Mouse (Mus musculus): ENCODE data around the gene Usp39. TPM values are rescaled to one million over a fixed set of nuclear protein-coding genes. Genes with fewer than 3 reads are reported as not detected.

Usp39 gene
- polyA plus RNA-seq, 1 experiment from 2014 or later: 51.7 TPM

DNA sequence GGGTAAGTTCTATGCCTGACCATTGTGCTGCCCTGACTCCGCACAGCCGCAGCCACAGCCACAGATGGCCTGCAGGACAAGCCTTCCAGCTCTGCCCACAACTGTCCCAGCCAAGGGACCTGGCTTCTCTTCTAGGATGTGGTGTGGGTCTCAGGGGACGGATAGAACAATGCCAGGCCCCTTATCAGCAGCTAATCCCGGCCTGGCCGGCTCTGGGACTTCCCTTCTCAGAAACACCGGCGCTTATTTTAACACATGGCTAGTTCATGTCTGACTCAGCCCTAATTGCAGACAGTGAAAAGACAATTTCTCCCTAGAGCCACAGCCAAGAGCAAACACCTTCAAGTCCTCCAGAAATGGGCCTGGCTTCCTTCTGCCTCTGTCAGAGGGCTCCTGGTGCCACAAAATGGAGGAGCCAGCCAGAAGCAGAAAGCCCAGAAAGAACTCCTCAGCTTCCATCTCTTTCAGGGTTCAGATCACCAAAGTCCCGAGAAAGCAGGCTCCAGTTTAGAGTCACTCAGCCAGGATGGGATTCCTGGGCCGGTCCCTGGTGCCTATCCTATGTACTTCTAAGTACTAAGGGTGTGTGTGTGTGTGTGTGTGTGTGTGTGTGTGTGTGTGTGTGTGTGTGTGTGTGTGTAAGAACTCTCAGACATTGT lies 67.3 kb downstream of the Usp39 start:
- H3K27ac ChIP-seq: no peak overlapping the region
- H3K4me2 ChIP-seq (replicated peaks): no peak overlapping the region
- H3K9me3 ChIP-seq: no peaks in the 10 kb centered on the region
- no peak overlapping the region for H3K4me3 ChIP-seq
- H3K27me3 ChIP-seq: no peaks in the 10 kb centered on the region
- H3K4me1 ChIP-seq: no peaks in the 10 kb centered on the region
- WGBS: 72% methylated on average over 9 of the region's 9 CpGs
- peak; percentile 19; the same call in 1 of the 2 replicates for ATAC-seq (ENCODE audit: low FRiP score, low read depth)
- H3K9ac ChIP-seq: no peak overlapping the region
- no peaks in the 10 kb centered on the region for H3K36me3 ChIP-seq

DNA sequence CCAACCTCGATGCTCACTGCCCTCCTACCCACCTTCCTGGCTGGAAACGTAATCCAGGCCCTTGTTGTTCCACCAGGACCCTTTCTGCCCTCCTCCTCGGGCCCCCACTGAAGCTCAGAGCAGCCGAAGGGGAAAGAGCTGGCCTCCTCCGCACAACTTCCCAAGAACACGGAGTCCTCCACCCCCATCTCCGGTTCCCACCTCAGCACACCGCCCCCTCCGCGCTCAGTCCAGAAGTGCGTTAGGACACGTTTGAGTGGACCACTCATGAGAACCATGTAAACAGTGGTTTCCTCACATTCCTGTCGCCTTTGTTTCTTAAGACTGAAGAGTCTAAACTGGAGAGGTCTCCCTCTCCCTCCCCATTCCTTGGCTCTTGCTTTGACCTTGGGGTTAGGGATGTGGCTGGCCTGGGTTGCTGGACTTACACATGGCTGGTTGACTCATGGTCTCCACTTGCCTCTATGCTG lies 68.0 kb downstream of the Usp39 start:
- no peak overlapping the region for H3K4me3 ChIP-seq
- WGBS: 86% methylated on average over 13 of the region's 13 CpGs
- H3K36me3 ChIP-seq: no peaks in the 10 kb centered on the region
- no peak overlapping the region for H3K27ac ChIP-seq
- no peak overlapping the region for H3K4me2 ChIP-seq (replicated peaks)
- H3K27me3 ChIP-seq: no peaks in the 10 kb centered on the region
- no peaks in the 10 kb centered on the region for H3K4me1 ChIP-seq
- ATAC-seq (ENCODE audit: low FRiP score, low read depth): no peak
- no peak overlapping the region for H3K9ac ChIP-seq
- no peaks in the 10 kb centered on the region for H3K9me3 ChIP-seq

DNA sequence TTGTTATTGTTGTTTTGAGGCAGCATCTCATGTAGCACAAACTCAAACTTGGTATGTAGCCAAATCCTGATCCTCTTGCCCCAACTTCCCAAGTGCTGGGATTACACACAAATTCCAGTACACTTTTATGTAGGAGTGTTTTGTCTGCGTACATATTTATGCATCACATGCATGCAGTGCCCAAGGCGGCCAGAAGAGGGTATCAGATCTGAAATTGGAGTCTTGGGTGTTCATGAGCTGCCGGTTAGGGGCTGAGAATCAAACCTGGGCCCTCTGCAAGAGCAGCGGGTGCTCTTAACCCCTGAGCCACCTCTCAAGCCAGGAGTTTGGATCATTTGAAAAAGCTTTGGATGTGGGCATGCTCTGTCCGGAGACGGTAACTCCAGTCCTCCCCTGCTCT lies 68.8 kb downstream of the Usp39 start:
- no peaks in the 10 kb centered on the region for H3K36me3 ChIP-seq
- no peaks in the 10 kb centered on the region for H3K9me3 ChIP-seq
- 93% methylated on average over 6 of the region's 6 CpGs for WGBS
- no peak overlapping the region for H3K4me2 ChIP-seq (replicated peaks)
- H3K27me3 ChIP-seq: no peaks in the 10 kb centered on the region
- no peak for ATAC-seq (ENCODE audit: low FRiP score, low read depth)
- no peak overlapping the region for H3K27ac ChIP-seq
- no peak overlapping the region for H3K4me3 ChIP-seq
- no peaks in the 10 kb centered on the region for H3K4me1 ChIP-seq
- no peak overlapping the region for H3K9ac ChIP-seq

DNA sequence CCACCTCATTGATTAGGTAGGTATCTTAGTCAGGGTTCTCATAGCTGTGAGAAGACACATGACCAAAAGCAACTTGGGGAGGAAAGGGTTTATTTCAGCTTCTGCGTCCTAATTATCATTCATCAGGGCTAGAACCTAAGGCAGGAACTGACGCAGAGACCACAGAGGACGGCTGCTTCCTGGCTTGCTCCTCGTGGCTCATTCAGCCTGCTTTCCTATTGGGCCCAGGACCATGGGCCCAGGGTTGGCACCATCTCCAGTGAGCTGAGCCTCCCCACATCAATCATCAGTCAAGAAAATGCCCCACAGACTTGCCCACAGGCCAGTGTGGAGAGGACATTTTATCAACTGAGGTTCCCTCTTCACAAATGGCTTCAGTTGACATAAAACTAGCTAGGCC lies 69.5 kb downstream of the Usp39 start:
- Histone ChIP-seq H3K4me3 (no peak overlapping the region), H3K27ac (no peak overlapping the region), H3K9ac (no peak overlapping the region), H3K4me2 (replicated peaks) (no peak overlapping the region), H3K4me1 (no peaks in the 10 kb centered on the region), H3K27me3 (no peaks in the 10 kb centered on the region), H3K9me3 (no peaks in the 10 kb centered on the region), H3K36me3 (no peaks in the 10 kb centered on the region)
- no peak for ATAC-seq (ENCODE audit: low FRiP score, low read depth)
- 71% methylated on average over 4 of the region's 4 CpGs for WGBS

DNA sequence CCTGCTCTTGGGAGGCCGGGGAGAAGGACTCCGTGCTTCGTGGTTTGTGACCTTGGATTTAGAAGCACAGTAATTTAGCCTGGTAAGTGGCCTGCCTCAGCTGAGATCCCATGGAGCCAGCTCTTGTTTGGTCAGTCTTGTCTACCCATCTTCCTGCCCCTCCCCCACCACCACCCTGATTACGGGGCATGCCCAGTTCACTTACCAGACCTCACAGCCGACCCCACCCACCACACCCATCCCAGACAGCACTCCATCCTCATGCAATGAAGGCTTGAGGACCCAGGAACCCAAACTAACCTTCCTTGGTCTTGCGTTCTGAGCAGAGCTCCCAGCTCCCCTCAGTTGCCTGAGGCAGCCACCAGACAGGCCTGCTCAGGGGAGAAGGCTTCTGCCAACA lies 71.8 kb downstream of the Usp39 start:
- Histone ChIP-seq H3K27ac (no peak overlapping the region), H3K4me3 (no peak overlapping the region), H3K36me3 (no peaks in the 10 kb centered on the region), H3K27me3 (no peaks in the 10 kb centered on the region), H3K4me2 (replicated peaks) (no peak overlapping the region), H3K4me1 (no peaks in the 10 kb centered on the region), H3K9me3 (no peaks in the 10 kb centered on the region), H3K9ac (no peak overlapping the region)
- WGBS: 67% methylated on average over 6 of the region's 6 CpGs
- no peak for ATAC-seq (ENCODE audit: low FRiP score, low read depth)

DNA sequence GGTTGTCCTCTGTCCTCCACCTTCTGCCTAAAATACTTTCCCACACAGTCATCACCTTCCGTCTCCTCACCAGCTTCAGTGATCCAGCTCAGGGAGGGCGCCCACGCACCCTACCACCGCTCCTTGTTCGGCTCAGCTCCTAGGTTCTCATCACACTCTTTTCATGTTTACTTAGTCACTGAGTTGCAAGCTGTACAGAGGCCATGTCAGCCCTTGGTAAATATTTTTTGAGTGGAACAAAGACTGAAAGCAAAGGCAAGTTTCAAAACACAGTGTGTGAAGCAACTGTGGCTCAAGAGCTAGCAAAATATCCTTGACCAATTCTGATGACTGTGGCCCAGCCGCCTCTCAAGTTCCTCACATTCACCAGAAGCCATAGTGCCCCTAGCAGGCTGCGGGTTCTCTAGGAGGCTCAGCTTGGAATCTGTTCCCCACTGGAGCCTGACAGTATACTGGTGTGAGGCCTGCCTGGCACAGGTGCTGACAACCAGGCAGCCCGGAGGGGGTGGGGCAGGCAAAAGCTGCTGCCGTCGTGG lies 72.8 kb downstream of the Usp39 start:
- no peak for ATAC-seq (ENCODE audit: low FRiP score, low read depth)
- H3K9ac ChIP-seq: no peak overlapping the region; the same call in 1 of the 2 replicates
- no peak overlapping the region for H3K4me2 ChIP-seq (replicated peaks)
- no peaks in the 10 kb centered on the region for H3K27me3 ChIP-seq
- no peak overlapping the region for H3K27ac ChIP-seq
- no peak overlapping the region for H3K4me3 ChIP-seq
- 74% methylated on average over 10 of the region's 10 CpGs for WGBS
- H3K9me3 ChIP-seq: no peaks in the 10 kb centered on the region
- H3K4me1 ChIP-seq: no peaks in the 10 kb centered on the region
- no peaks in the 10 kb centered on the region for H3K36me3 ChIP-seq

DNA sequence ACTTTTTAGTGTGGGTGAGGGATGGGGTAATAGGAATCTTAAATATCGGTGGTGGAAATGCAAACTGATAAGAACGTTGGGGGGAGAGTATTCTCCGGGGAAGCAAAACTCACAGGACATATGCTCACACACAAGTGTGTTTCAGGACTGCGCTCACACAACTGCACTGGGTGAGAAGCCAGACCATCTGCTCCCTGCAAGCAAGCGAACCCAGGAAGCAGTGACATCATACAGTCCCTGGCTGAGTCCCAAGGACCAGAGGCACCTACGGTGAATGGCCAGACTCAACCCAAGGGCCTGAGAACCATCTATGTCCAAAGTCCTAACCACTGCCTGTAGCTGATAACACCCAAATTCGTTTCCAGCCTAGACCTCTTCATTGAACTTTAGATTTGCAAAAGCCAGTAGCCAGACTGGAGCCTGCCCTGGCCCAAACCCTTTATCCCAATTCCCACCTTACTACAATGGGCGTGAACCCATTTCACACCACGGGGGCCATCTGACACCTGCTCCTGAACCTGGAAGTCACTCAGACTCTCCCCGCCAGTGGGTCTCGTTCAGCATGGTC lies 73.9 kb downstream of the Usp39 start:
- Histone ChIP-seq H3K27ac (no peak overlapping the region), H3K9ac (no peak overlapping the region), H3K4me1 (no peaks in the 10 kb centered on the region), H3K9me3 (no peaks in the 10 kb centered on the region), H3K27me3 (no peaks in the 10 kb centered on the region), H3K36me3 (no peaks in the 10 kb centered on the region), H3K4me3 (no peak overlapping the region), H3K4me2 (replicated peaks) (no peak overlapping the region)
- ATAC-seq (ENCODE audit: low FRiP score, low read depth): no peak
- 73% methylated on average over 11 of the region's 11 CpGs for WGBS

DNA sequence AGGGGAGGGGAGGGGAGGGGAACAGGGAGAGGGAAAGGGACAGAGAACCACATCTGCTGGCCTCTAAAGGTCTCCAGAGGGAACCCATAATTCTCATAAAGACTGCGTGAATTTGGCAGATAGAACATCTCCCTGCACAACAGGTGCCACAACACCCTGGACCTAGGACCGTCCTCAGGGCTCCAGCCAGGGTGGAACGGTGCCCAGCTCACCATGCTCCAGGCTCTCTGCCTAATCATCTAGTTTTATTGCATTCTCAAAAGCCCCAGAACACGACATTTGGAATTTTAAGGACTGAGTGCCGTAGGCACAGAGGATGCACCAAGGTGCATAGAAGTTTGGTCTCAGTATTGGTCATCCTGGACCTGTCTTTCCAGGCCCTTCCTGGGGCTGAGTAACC lies 74.7 kb downstream of the Usp39 start:
- Histone ChIP-seq H3K4me3 (no peak overlapping the region), H3K4me2 (replicated peaks) (no peak overlapping the region), H3K4me1 (no peaks in the 10 kb centered on the region), H3K36me3 (no peaks in the 10 kb centered on the region), H3K27me3 (no peaks in the 10 kb centered on the region), H3K27ac (no peak overlapping the region), H3K9ac (no peak overlapping the region), H3K9me3 (no peaks in the 10 kb centered on the region)
- WGBS: 57% methylated on average over 5 of the region's 5 CpGs
- no peak for ATAC-seq (ENCODE audit: low FRiP score, low read depth)

Other genes starting within 250 kb of the Usp39 start
- 30.6 and 31.2 TPM in 2 replicates for gene St3gal5, start 247.6 kb downstream of the Usp39 start, polyA plus RNA-seq (2015; fragmentation: Nextera tagmentation; extraction: Ambion mirVana)
- gene Atoh8, start 109.6 kb downstream of the Usp39 start, polyA plus RNA-seq (2015; fragmentation: Nextera tagmentation; extraction: Ambion mirVana): 31.5 and 32.3 TPM in 2 replicates
- gene Sftpb, start 40.6 kb downstream of the Usp39 start, polyA plus RNA-seq (2015; fragmentation: Nextera tagmentation; extraction: Ambion mirVana): not detected in 2 replicates
- 28.6 and 30.2 TPM in 2 replicates for gene 0610030E20Rik, start 2.1 kb upstream of the Usp39 start, polyA plus RNA-seq (2015; fragmentation: Nextera tagmentation; extraction: Ambion mirVana)
- 12.1 and 14.6 TPM in 2 replicates for gene Tmem150a, start 10.3 kb upstream of the Usp39 start, polyA plus RNA-seq (2015; fragmentation: Nextera tagmentation; extraction: Ambion mirVana)
- 90.9 and 94.0 TPM in 2 replicates for gene Rnf181, start 21.8 kb upstream of the Usp39 start, polyA plus RNA-seq (2015; fragmentation: Nextera tagmentation; extraction: Ambion mirVana)
- 21.1 and 22.6 TPM in 2 replicates for gene Vamp5, start 35.3 kb upstream of the Usp39 start, polyA plus RNA-seq (2015; fragmentation: Nextera tagmentation; extraction: Ambion mirVana)
- gene Vamp8, start 45.5 kb upstream of the Usp39 start, polyA plus RNA-seq (2015; fragmentation: Nextera tagmentation; extraction: Ambion mirVana): 143 and 146 TPM in 2 replicates
- 43.5 and 47.8 TPM in 2 replicates for gene Ggcx, start 69.1 kb upstream of the Usp39 start, polyA plus RNA-seq (2015; fragmentation: Nextera tagmentation; extraction: Ambion mirVana)
- 426 and 435 TPM in 2 replicates for gene Mat2a, start 94.4 kb upstream of the Usp39 start, polyA plus RNA-seq (2015; fragmentation: Nextera tagmentation; extraction: Ambion mirVana)
- 0.15 and 0.28 TPM in 2 replicates for gene Sh2d6, start 176.5 kb upstream of the Usp39 start, polyA plus RNA-seq (2015; fragmentation: Nextera tagmentation; extraction: Ambion mirVana)
- gene Capg, start 199.2 kb upstream of the Usp39 start, polyA plus RNA-seq (2015; fragmentation: Nextera tagmentation; extraction: Ambion mirVana): 35.8 and 41.3 TPM in 2 replicates